Mouse (Mus musculus): ENCODE data around the gene Afmid.

DNA sequence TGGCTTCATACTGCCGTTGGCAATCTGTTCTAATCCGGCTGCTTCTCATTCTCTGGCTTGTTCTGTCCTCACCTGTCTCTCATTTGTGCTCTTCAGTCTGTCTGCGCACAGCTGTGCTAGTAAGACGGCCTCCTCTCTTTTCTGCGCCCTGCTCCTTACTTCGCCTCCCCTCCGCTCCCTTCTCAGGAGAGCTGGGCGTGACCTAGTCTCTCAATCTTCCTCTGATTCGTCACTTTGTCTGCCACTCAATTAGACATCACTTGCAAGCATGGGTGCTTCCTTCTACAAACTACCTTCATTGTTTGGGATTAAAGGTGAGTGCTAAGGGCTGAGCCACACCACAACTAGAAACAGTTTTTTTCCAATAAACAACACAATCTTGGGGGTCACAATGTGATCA, 28.5 kb downstream of the Afmid start:
- TF ChIP-seq CTCF (IDR thresholded peaks at IDR 0.05; ENCODE audit: extremely low read depth, insufficient read depth, insufficient read length, insufficient replicate concordance), result no peak
- no peak for TF ChIP-seq POLR2A (IDR thresholded peaks at IDR 0.05; ENCODE audit: low read depth, low read length)
